ENCODE assay signal across 8 mouse cellular contexts in genomic region chr3:122421042-122421702, GRCm38 (mm10).
DNase-seq lines count a peak whose midpoint lies in the region; ATAC-seq and TF ChIP-seq lines count a peak whose summit lies in the region.

No protein-coding gene starts in this region.

- no peaks in the 10 kb centered on the region for H3K36me3 ChIP-seq in kidney, postnatal 0 days (ENCODE audit: insufficient read depth, low read length)
- no peaks in the 10 kb centered on the region for H3K36me3 ChIP-seq in embryonic facial prominence, embryonic 14.5 days (ENCODE audit: control insufficient read depth, insufficient read depth, low read length)
- H3K36me3 ChIP-seq in intestine, embryonic 14.5 days (ENCODE audit: control insufficient read depth, insufficient read depth, low read length): no peaks in the 10 kb centered on the region
- no peaks in the 10 kb centered on the region for H3K36me3 ChIP-seq in midbrain, postnatal 0 days (ENCODE audit: insufficient read depth, low read length)

- H3K4me3 ChIP-seq in kidney, postnatal 0 days (replicated peaks; ENCODE audit: low read depth, low read length): peak overlapping the region; percentile 58
- H3K4me3 ChIP-seq in embryonic facial prominence, embryonic 14.5 days (ENCODE audit: low read depth, low read length): peak overlapping the region; percentile 75
- H3K4me3 ChIP-seq in intestine, embryonic 14.5 days (ENCODE audit: low read depth, low read length): peak overlapping the region; percentile 68
- H3K4me3 ChIP-seq in midbrain, postnatal 0 days (ENCODE audit: low read depth, low read length): peak overlapping the region; percentile 60

- no peak for DNase-seq in kidney, postnatal 0 days (ENCODE audit: low spot score)
- no peak for DNase-seq in kidney, adult 8-10 months
- DNase-seq in embryonic facial prominence, embryonic 14.5 days (ENCODE audit: low spot score): no peak
- DNase-seq in intestine, embryonic 14.5 days (ENCODE audit: low spot score): no peak
- DNase-seq in midbrain, postnatal 0 days (ENCODE audit: low spot score): no peak
- no peak for DNase-seq in spleen, adult 18-20 months
- no peak for DNase-seq in cerebellum, adult 9-10 months

- WGBS in kidney, postnatal 0 days: 22% methylated on average over 13 of the region's 13 CpGs
- 15% methylated on average over 13 of the region's 13 CpGs for WGBS in embryonic facial prominence, embryonic 14.5 days
- 11% methylated on average over 13 of the region's 13 CpGs for WGBS in intestine, embryonic 14.5 days
- 8% methylated on average over 13 of the region's 13 CpGs for WGBS in midbrain, postnatal 0 days

- no peak for TF ChIP-seq CTCF in kidney, postnatal 0 days (IDR thresholded peaks at IDR 0.05; ENCODE audit: low read depth)
- no peak for TF ChIP-seq CTCF in midbrain, postnatal 0 days (IDR thresholded peaks at IDR 0.05)

- no peaks in the 10 kb centered on the region for H3K9me3 ChIP-seq in kidney, postnatal 0 days (replicated peaks; ENCODE audit: low read length)
- H3K9me3 ChIP-seq in embryonic facial prominence, embryonic 14.5 days (ENCODE audit: control insufficient read depth, low read length): no peaks in the 10 kb centered on the region
- H3K9me3 ChIP-seq in intestine, embryonic 14.5 days (ENCODE audit: control insufficient read depth, low read length): no peaks in the 10 kb centered on the region
- H3K9me3 ChIP-seq in midbrain, postnatal 0 days (ENCODE audit: low read length): no peaks in the 10 kb centered on the region

- H3K4me2 ChIP-seq in kidney, postnatal 0 days (ENCODE audit: low read length): peak overlapping the region; percentile 72
- peak overlapping the region; percentile 91 for H3K4me2 ChIP-seq in embryonic facial prominence, embryonic 14.5 days (ENCODE audit: low read depth, low read length)
- peak overlapping the region; percentile 63 for H3K4me2 ChIP-seq in intestine, embryonic 14.5 days (ENCODE audit: low read length)
- H3K4me2 ChIP-seq in midbrain, postnatal 0 days (ENCODE audit: low read depth, low read length, poor library complexity, severe bottlenecking): peak overlapping the region; percentile 97

- no peak for ATAC-seq in kidney, postnatal 0 days (replicated peaks; ENCODE audit: low FRiP score, low read depth)
- ATAC-seq in embryonic facial prominence, embryonic 14.5 days (ENCODE audit: low read depth): no peak
- ATAC-seq in intestine, embryonic 14.5 days (replicated peaks; ENCODE audit: low FRiP score, low TSS enrichment, low read depth): no peak
- no peak for ATAC-seq in midbrain, postnatal 0 days (ENCODE audit: low FRiP score)
- ATAC-seq in inflammation-experienced regulatory T-cells, adult 6 months: no peak

- no peak overlapping the region for H3K27ac ChIP-seq in kidney, postnatal 0 days
- H3K27ac ChIP-seq in embryonic facial prominence, embryonic 14.5 days (replicated peaks; ENCODE audit: low read depth, low read length): no peak overlapping the region
- H3K27ac ChIP-seq in intestine, embryonic 14.5 days (ENCODE audit: low read depth): no peak overlapping the region
- H3K27ac ChIP-seq in midbrain, postnatal 0 days (ENCODE audit: low read depth, low read length): no peak overlapping the region

- no peaks in the 10 kb centered on the region for H3K27me3 ChIP-seq in kidney, postnatal 0 days (ENCODE audit: insufficient read depth, low read length)
- no peaks in the 10 kb centered on the region; the same call in 1 of the 2 replicates for H3K27me3 ChIP-seq in embryonic facial prominence, embryonic 14.5 days (replicated peaks; ENCODE audit: control insufficient read depth, insufficient read depth, low read length)
- no peaks in the 10 kb centered on the region for H3K27me3 ChIP-seq in intestine, embryonic 14.5 days (replicated peaks; ENCODE audit: control insufficient read depth, insufficient read depth, low read length)
- 0 out of 2 replicates have a peak, but pooled peaks cover 3% of the 10 kb centered on the region for H3K27me3 ChIP-seq in midbrain, postnatal 0 days (ENCODE audit: insufficient read depth, low read length)

- H3K4me1 ChIP-seq in kidney, postnatal 0 days (replicated peaks; ENCODE audit: insufficient read depth, low read length): peaks cover 3% of the 10 kb centered on the region; the same call in 1 of the 2 replicates
- H3K4me1 ChIP-seq in embryonic facial prominence, embryonic 14.5 days (ENCODE audit: control insufficient read depth, insufficient read depth, low read length): peaks cover 9% of the 10 kb centered on the region; the same call in 1 of the 2 replicates
- 0 out of 2 replicates have a peak, but pooled peaks cover 6% of the 10 kb centered on the region for H3K4me1 ChIP-seq in intestine, embryonic 14.5 days (replicated peaks; ENCODE audit: control insufficient read depth, insufficient read depth, low read length)
- H3K4me1 ChIP-seq in midbrain, postnatal 0 days (ENCODE audit: insufficient read depth, low read length): no peaks in the 10 kb centered on the region; the same call in 1 of the 2 replicates

- peak overlapping the region; percentile 69; the same call in 1 of the 2 replicates for H3K9ac ChIP-seq in kidney, postnatal 0 days (ENCODE audit: low read depth, low read length)
- peak overlapping the region; percentile 78; the same call in 1 of the 2 replicates for H3K9ac ChIP-seq in embryonic facial prominence, embryonic 14.5 days (ENCODE audit: low read depth, low read length)
- peak overlapping the region; percentile 75; the same call in 1 of the 2 replicates for H3K9ac ChIP-seq in intestine, embryonic 14.5 days (ENCODE audit: low read length)
- H3K9ac ChIP-seq in midbrain, postnatal 0 days (replicated peaks; ENCODE audit: low read length, poor library complexity, severe bottlenecking): no peak overlapping the region
